9 mouse cellular contexts compared by ENCODE assay signal in genomic region chr4:118988535-118988934, GRCm38 (mm10). TPM values are rescaled to one million over a fixed set of nuclear protein-coding genes. Genes with fewer than 3 reads are reported as not detected.
DNase-seq lines count a peak whose midpoint lies in the region; TF ChIP-seq lines count a peak whose summit lies in the region.
"Had no signal": no experiment of that assay in that cellular context is flagged by ENCODE, and none has a peak within 500 bp of the region (broad histone marks: within the 10 kb centered on the region; RNA-seq: fewer than 3 reads in every experiment).

No protein-coding gene starts in this region.

- WGBS in spleen, adult 2 months = 8% methylated on average over 3 of the region's 3 CpGs

- peak; percentile 41; the same call in 1 of the 2 replicates for TF ChIP-seq CTCF in spleen, adult 2 months (IDR thresholded peaks at IDR 0.05; ENCODE audit: extremely low read depth, insufficient read depth, insufficient read length, insufficient replicate concordance)

- no peak overlapping the region for H3K4me3 ChIP-seq in spleen, adult 2 months (ENCODE audit: extremely low read depth, insufficient read depth, insufficient read length)

- no peaks in the 10 kb centered on the region for H3K36me3 ChIP-seq in spleen, adult 2 months (ENCODE audit: control insufficient read depth, insufficient read depth, low read length)

- no peaks in the 10 kb centered on the region for H3K4me1 ChIP-seq in spleen, adult 2 months (ENCODE audit: control insufficient read depth, insufficient read depth, insufficient read length)

- H3K27ac ChIP-seq in spleen, adult 2 months (ENCODE audit: insufficient read depth, low read length) = no peak overlapping the region

- DNase-seq in heart, adult 18-20 months = peak; percentile 19 to 30
- no peak for DNase-seq in heart, adult 11 months
- no peak for DNase-seq in spleen, adult 2 months (ENCODE audit: low read depth in 1 of 2, low spot score in 2 of 2)
- no peak for DNase-seq in spleen, postnatal 4 days (ENCODE audit: low spot score in 2 of 2)
- DNase-seq in embryo, embryonic 9.5 days (ENCODE audit: extremely low spot score) = peak; percentile 48
- peak; percentile 52 to 56 for DNase-seq in layer of hippocampus, postnatal 36 days
- no peak for DNase-seq in spleen, postnatal 14 days (ENCODE audit: low spot score in 2 of 2)
- no peak for DNase-seq in c-Kit-positive CD71-positive TER-119-positive erythroid progenitor cells, embryonic 14.5 days (ENCODE audit: low spot score)

- no peaks in the 10 kb centered on the region for H3K27me3 ChIP-seq in spleen, adult 2 months (ENCODE audit: control insufficient read depth, insufficient read depth, low read length)

- TF ChIP-seq POLR2A in spleen, adult 2 months (IDR thresholded peaks at IDR 0.05; ENCODE audit: low read depth, low read length) = no peak

RNA-seq across cellular contexts. Expression of gene Lao1, which starts 27.2 kb away (rescaled TPM):
- under 1 TPM; 0.10 to 0.62 TPM for total RNA-seq in heart, adult 18-20 months (2021)
- not detected in 2 replicates for polyA plus RNA-seq in spleen, adult 2 months (2012; rRNA removed)
- under 1 TPM; 0.15 to 0.88 TPM for total RNA-seq in layer of hippocampus, postnatal 36 days (2021)
- polyA plus RNA-seq: limb, embryonic 14.5 days had no signal

RNA-seq across cellular contexts. Expression of gene Olfr1328, which starts 50.1 kb away (rescaled TPM):
- not detected for total RNA-seq in heart, adult 18-20 months (2021)
- polyA plus RNA-seq in spleen, adult 2 months (2012; rRNA removed) = not detected in 2 replicates
- not detected for total RNA-seq in layer of hippocampus, postnatal 36 days (2021)
- polyA plus RNA-seq: limb, embryonic 14.5 days had no signal

Comparison
In these comparisons a context has a peak if more than half of its experiments do, and no peak if none do; other contexts are left out.
1. DNase-seq: peak in heart, adult 18-20 months (2 of 2), embryo, embryonic 9.5 days (single experiment) and layer of hippocampus, postnatal 36 days (2 of 2); none in heart, adult 11 months (single experiment), spleen, adult 2 months (0 of 2), spleen, postnatal 4 days (0 of 2), spleen, postnatal 14 days (0 of 2) and c-Kit-positive CD71-positive TER-119-positive erythroid progenitor cells, embryonic 14.5 days (single experiment).